Mouse (Mus musculus): ENCODE data around the gene Vamp1. TPM values are rescaled to one million over a fixed set of nuclear protein-coding genes. Genes with fewer than 3 reads are reported as not detected.

Gene Vamp1
- polyA plus RNA-seq, 1 experiment = 312 TPM

GRCm38 (mm10) chr6:125221115-125221745 is 5.9 kb downstream of the Vamp1 start:
- WGBS = 91% methylated on average over 20 of the region's 20 CpGs
- Histone ChIP-seq H3K4me3 (ENCODE audit: insufficient read depth, low read depth, low read length) (no peak overlapping the region), H3K27ac (ENCODE audit: insufficient read depth, low read depth, low read length) (no peak overlapping the region), H3K4me1 (ENCODE audit: control insufficient read depth, insufficient read depth, low read length) (no peaks in the 10 kb centered on the region)
- TF ChIP-seq POLR2A (IDR thresholded peaks at IDR 0.05; ENCODE audit: insufficient read depth, low read depth, low read length) = no peak
- no peak for TF ChIP-seq CTCF (IDR thresholded peaks at IDR 0.05; ENCODE audit: insufficient read depth, low read depth, low read length)

GRCm38 (mm10) chr6:125222146-125222545 is 6.8 kb downstream of the Vamp1 start:
- H3K27ac ChIP-seq (ENCODE audit: insufficient read depth, low read depth, low read length) = no peak overlapping the region
- TF ChIP-seq CTCF (IDR thresholded peaks at IDR 0.05; ENCODE audit: insufficient read depth, low read depth, low read length) = no peak
- TF ChIP-seq POLR2A (IDR thresholded peaks at IDR 0.05; ENCODE audit: insufficient read depth, low read depth, low read length) = no peak
- H3K4me3 ChIP-seq (ENCODE audit: insufficient read depth, low read depth, low read length) = no peak overlapping the region
- WGBS = 70% methylated on average over 2 of the region's 2 CpGs
- H3K4me1 ChIP-seq (ENCODE audit: control insufficient read depth, insufficient read depth, low read length) = no peaks in the 10 kb centered on the region

DNA sequence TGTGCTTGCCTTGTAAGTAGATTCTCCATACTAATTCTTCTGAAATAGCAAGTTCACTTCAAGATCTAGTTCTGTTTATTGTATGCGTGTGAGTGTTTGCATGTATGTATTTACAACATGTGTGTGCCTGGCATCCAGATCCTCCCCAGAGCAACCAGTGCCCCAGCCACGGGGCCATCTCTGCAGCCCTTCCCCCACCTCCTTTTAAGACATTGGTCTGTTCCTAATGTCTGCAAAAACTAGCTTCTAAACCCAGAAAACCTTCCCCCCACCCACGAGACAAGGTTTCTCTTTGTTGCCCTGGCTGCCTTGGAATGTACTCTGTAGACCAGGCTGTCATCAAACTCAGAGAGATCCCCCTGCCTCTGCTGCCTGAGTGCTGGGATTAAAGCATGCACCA is 7.2 kb downstream of the Vamp1 start:
- 78% methylated on average over 3 of the region's 3 CpGs for WGBS
- TF ChIP-seq CTCF (IDR thresholded peaks at IDR 0.05; ENCODE audit: insufficient read depth, low read depth, low read length) (no peak), POLR2A (IDR thresholded peaks at IDR 0.05; ENCODE audit: insufficient read depth, low read depth, low read length) (no peak)
- Histone ChIP-seq H3K4me1 (ENCODE audit: control insufficient read depth, insufficient read depth, low read length) (no peaks in the 10 kb centered on the region), H3K4me3 (ENCODE audit: insufficient read depth, low read depth, low read length) (no peak overlapping the region), H3K27ac (ENCODE audit: insufficient read depth, low read depth, low read length) (no peak overlapping the region)

- Histone ChIP-seq H3K4me3 (ENCODE audit: insufficient read depth, low read depth, low read length) (no peak overlapping the region), H3K27ac (ENCODE audit: insufficient read depth, low read depth, low read length) (no peak overlapping the region), H3K4me1 (ENCODE audit: control insufficient read depth, insufficient read depth, low read length) (peaks cover 5% of the 10 kb centered on the region)
- WGBS = 79% methylated on average over 5 of the region's 5 CpGs
- no peak for TF ChIP-seq CTCF (IDR thresholded peaks at IDR 0.05; ENCODE audit: insufficient read depth, low read depth, low read length)
These were observed 10.3 kb downstream of the Vamp1 start for GRCm38 (mm10) chr6:125225518-125226115.

GRCm38 (mm10) chr6:125230571-125230970 is 15.2 kb downstream of the Vamp1 start:
- H3K4me1 ChIP-seq (ENCODE audit: control insufficient read depth, insufficient read depth, low read length) = peaks cover 7% of the 10 kb centered on the region
- TF ChIP-seq CTCF (IDR thresholded peaks at IDR 0.05; ENCODE audit: insufficient read depth, low read depth, low read length) (no peak), POLR2A (IDR thresholded peaks at IDR 0.05; ENCODE audit: insufficient read depth, low read depth, low read length) (no peak)
- 65% methylated on average over 9 of the region's 9 CpGs for WGBS
- no peak overlapping the region; the same call in 1 of the 2 replicates for H3K27ac ChIP-seq (ENCODE audit: insufficient read depth, low read depth, low read length)
- H3K4me3 ChIP-seq (ENCODE audit: insufficient read depth, low read depth, low read length) = no peak overlapping the region

DNA sequence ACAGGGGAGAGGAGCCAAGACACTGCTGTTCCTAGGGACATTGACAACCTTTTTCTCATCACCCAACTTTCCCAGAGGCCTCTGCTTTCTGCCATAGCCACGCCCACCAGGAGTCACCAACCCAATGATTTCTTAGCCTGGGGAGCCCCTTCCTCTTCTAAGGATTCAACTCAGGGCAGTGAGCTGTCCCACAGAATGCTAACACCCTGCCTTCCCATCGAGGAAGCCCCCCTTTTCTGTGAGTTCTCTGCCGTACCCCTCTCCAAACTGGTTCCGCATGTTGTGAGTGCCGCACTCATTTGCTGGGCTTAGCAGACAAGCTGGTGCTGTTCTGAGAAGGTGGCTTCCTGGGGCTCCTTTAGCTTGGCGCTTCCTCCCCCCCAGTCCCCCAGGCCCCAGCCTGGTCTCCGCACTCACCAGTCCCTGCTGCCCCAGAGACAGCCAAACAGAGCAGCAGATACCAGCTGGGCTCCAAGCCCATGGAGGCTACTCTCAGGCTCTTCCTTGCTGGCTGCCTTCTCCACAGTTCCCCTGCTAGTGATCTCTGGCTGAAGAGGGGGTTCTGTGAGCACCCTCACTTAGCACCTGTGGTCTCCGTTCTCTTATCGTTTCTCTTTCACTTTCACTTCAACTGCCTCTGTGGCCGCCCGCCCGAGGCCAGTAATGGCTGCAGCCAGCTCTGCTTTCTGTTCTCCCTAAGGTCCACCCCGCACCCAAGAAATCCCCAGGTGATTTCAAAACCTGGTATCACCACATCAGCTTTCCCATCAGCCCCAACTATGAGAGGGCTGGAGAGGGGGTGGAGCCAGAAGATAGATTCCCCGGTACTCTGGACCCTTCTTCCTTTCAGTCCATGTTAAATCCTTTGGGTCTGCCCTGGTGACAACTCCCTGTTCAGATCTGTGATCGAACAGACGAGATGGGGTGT is 16.0 kb downstream of the Vamp1 start, which contains the start of gene Tapbpl:
Gene Tapbpl (minus strand): TSS at position 744 of the 928 bp plus-strand sequence.
- Histone ChIP-seq H3K4me3 (ENCODE audit: insufficient read depth, low read depth, low read length) (peak within 1 kb of the TSS; percentile 50), H3K4me1 (ENCODE audit: control insufficient read depth, insufficient read depth, low read length) (peaks cover 7% of the 10 kb centered on the region), H3K27ac (ENCODE audit: insufficient read depth, low read depth, low read length) (peak within 1 kb of the TSS; percentile 60)
- 0 out of 2 replicates have a peak, but pooled peaks have one; percentile 32 for TF ChIP-seq POLR2A (IDR thresholded peaks at IDR 0.05; ENCODE audit: insufficient read depth, low read depth, low read length)
- TF ChIP-seq CTCF (IDR thresholded peaks at IDR 0.05; ENCODE audit: insufficient read depth, low read depth, low read length) = no peak
- 5% methylated on average over 16 of the region's 16 CpGs for WGBS

DNA sequence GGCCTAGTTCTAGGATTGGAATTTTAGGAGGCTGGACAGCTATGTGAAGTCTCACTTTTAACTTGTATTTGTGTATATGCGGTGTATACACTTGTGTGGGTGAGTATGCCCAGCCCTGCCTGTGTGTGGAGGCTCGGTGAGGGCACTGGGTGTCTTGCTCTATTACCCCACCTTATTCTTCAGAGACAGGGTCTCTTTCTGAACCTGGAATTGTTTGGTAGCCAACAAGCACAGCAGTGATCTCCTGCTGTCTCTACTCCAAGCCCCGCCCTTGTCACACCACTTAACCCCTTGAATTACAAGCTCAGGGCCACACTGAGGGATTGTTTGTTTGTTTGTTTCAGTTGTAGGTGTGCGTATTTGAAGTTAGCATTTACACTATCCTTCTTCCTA is 16.7 kb downstream of the Vamp1 start:
- H3K27ac ChIP-seq (ENCODE audit: insufficient read depth, low read depth, low read length) = peak overlapping the region; percentile 60; the same call in 1 of the 2 replicates
- H3K4me3 ChIP-seq (ENCODE audit: insufficient read depth, low read depth, low read length) = peak overlapping the region; percentile 50; the same call in 1 of the 2 replicates
- H3K4me1 ChIP-seq (ENCODE audit: control insufficient read depth, insufficient read depth, low read length) = peaks cover 7% of the 10 kb centered on the region
- WGBS = 45% methylated on average over 4 of the region's 4 CpGs
- TF ChIP-seq CTCF (IDR thresholded peaks at IDR 0.05; ENCODE audit: insufficient read depth, low read depth, low read length) (no peak), POLR2A (IDR thresholded peaks at IDR 0.05; ENCODE audit: insufficient read depth, low read depth, low read length) (no peak)

DNA sequence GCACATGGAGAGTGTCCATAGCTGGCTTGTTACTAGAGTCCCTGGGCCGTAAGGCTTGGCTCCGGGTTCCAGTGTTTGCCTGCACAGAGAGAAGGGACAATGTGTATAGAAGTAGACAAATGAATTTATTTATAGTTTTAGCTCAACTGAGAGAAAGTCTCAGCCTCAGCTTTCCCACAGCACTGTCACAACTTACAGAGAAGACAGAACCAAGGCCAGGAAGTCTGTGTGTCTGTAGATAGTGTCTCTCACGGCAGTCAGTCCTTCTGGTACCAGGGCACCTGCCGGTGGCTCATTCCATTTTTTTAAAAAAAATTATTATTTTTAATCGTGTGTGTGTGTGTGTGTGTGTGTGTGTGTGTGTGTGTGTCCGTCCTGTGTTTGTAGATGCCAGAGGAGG is 17.2 kb downstream of the Vamp1 start:
- 83% methylated on average over 6 of the region's 6 CpGs for WGBS
- H3K4me3 ChIP-seq (ENCODE audit: insufficient read depth, low read depth, low read length) = no peak overlapping the region
- H3K4me1 ChIP-seq (ENCODE audit: control insufficient read depth, insufficient read depth, low read length) = peaks cover 7% of the 10 kb centered on the region
- no peak for TF ChIP-seq POLR2A (IDR thresholded peaks at IDR 0.05; ENCODE audit: insufficient read depth, low read depth, low read length)
- no peak for TF ChIP-seq CTCF (IDR thresholded peaks at IDR 0.05; ENCODE audit: insufficient read depth, low read depth, low read length)
- no peak overlapping the region for H3K27ac ChIP-seq (ENCODE audit: insufficient read depth, low read depth, low read length)

Measured in olfactory bulb, adult 2 months (tissue).